Mouse (Mus musculus) left cerebral cortex, postnatal 14 days (tissue): ENCODE results near the gene Naga. TPM values are rescaled to one million over a fixed set of nuclear protein-coding genes. Genes with fewer than 3 reads are reported as not detected.
A peak's percentile ranks its signal among the peaks of the same experiment; 100 is the strongest.

Experiments
- DNase-seq, 2 experiments: peaks; one replicate each; pipeline ENCODE4 v3.0.0; 2021 to 2022; ENCODE audit warnings: low spot score in 2 of 2, mixed read lengths in 1 of 2
- intact Hi-C: fragments of 180-260 bp; cut with DNase I; formaldehyde crosslinking; loops from one replicate; pipeline ENCODE4 v1.15.1; 2025
- total RNA-seq, 2 experiments: library from RNA; stranded (reverse); gene quantifications; 2 replicates each; pipeline ENCODE4 v1.2.3; 2021

Naga gene
- total RNA-seq, 2 experiments from 2014 or later = 35.7 to 37.8 TPM

DNA sequence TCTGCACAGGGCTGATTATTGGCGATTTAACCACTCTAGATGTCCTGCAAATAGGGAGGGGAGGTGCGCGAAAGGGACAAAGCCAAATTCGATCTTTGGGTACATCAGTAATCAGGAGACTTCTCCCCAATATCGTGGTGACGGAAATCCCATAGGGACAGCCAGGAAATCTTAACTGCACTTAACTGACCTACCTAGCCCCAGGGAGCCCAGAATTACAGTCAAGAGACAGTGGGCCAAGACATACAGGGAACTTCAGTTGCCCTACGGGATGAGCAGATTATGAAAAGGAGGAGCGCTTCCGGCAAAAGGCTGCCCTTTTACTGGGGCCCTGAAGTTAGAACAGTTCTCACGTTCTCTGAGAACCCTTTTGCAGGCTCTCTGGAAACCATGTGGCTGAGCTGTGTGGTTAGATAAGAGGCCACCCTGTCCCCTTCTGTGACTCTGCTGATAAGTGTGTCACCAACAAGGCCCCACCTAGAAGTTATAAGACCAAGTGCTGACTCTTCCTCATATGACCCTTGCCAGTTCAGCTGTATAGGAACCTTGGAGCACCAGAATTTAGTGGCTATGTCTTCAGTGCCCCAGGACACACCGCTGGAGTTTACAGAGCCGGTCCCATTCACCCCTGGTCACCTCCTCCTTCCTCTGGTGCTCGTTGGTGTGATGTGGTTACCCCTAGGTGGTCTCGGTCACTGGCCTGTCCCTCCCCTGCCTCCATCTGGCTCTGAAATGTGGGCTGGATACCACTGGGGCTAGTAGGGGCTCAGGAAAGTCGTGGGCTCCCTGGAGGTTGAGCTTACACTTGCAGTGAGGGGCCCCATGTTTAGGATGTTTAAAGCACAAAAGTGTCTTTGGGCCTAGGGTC, 3.2 kb upstream of the Naga start:
- intact Hi-C loops = no loop called here
- DNase-seq = no peak

DNA sequence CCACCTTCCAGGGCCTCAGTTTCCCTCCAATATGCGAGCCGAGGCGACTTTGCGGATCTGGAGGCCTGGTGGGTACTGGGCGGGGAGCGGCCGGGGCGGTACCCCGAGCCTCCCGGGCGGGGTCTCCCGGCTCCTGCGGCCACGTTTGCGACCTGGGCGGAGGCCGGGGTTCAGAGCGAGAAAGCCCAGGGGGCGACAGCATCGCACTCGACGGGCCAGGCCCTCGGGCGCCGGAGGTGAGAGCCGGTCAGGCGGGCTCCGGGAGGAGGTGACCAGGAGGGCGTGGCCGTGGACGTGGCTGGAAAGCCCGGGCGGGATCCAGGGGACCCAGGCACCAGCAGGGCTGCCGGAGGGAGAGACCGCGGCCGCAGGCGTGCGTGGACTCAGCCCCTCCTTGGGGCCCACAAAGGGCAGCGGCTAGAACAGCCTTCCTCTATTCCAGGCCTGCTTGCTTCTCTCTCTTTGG, 2.3 kb upstream of the Naga start:
- intact Hi-C loops = no loop called here
- DNase-seq = no peak

DNA sequence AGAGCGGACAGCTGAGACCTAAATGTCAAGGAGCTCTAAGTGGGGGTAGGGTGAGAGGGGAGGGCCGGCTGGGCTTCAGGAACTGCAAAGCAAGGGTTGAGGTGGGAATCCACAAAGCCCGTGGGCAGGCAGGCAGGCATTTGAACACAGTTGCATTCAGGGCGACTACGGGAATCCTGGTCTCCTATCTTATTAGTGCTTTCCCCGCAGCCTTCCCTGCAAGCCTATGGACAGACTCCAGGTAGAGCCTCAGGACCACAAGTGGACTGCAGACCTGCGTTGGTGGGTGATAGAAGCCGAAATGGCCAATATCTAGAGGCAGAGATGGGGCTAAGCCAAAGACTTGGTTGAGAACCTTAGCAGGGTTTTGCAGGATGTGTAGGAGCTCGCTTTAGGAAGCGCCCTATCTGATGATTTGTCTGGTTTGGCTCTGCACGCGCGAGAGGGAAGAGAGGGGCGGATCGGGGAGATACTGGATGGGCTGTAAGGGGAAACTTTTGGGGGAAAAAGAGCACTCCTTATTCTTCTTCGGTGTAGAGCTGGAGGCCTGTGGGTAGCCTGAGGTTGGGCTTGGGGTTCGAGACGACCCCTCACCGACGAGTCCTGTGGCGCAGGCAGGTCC, 1.8 kb upstream of the Naga start:
- intact Hi-C loops = no loop called here
- DNase-seq = no peak

DNA sequence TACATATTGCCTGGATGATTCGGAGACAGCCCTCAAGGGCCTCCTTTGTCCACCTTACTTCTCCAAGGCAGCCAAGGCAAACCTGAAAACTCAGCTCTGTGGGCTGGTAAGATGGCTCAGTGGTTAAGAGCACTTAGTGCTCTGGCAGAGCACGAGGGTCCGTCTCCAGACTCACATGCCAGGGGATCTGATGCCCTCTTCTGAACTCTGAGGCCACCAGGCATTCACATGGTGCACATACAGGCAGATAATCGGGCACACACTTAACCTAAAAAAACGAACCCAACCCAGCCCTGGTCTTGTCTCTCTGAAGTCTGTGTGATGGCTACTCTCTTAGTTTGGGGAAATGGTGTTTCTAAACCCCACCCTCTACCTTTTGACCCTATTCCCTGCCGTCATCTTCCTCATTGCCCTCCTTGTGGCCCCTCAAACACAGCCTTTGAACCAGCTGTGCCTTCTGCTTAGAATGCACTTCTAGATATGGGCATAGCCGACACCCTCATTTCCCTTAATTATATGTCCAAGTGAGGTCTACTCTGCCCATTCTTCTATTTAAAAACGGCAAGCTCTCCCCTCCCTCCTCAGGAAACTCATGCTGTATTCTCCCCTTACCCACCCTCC, 1.0 kb upstream of the Naga start:
- DNase-seq = no peak
- intact Hi-C loops = no loop called here

DNA sequence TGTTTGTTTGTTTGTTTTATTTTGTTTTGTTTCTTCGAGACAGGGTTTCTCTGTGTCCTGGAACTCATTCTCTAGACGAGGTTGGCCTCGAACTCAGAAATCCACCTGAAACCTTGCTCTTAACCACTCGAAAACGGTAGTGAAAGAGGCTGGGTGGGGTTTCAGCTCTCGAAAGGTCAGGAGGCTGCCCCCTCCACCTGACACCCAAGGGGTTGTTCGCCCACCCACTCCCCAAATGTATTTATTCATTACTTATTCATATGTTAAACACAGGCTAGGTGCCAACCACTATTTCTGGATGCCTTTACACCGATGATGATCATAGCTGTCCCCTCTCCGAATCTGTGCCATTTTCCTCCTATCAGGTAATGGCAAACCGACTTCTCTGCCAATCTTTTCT, 425 bp upstream of the Naga start:
- intact Hi-C loops = no loop called here
- no peak for DNase-seq

DNA sequence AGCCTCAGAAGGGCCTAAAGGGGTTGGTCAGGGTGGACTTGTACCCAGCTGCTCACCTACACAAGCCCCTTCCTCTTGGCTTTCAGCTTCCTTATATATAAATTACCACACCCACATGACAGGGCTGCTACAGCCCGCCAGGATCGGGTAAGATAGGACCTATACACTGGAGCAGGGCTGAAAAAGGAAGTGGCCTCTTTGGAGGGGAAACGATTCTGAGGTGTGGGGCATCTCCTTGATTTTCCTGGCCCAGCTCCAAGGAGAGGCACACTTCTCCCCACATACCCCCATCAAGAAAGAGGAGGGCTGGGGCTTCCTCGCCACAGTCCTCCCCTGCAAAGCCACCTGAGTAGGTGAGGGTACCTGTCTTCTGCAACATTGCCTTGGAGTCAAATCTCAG, 850 bp downstream of the Naga start:
- intact Hi-C loops = no loop called here
- no peak for DNase-seq

GRCm38 (mm10) chr15:82336629-82337028, 2.1 kb downstream of the Naga start:
- DNase-seq = no peak
- intact Hi-C loops = no loop called here

DNA sequence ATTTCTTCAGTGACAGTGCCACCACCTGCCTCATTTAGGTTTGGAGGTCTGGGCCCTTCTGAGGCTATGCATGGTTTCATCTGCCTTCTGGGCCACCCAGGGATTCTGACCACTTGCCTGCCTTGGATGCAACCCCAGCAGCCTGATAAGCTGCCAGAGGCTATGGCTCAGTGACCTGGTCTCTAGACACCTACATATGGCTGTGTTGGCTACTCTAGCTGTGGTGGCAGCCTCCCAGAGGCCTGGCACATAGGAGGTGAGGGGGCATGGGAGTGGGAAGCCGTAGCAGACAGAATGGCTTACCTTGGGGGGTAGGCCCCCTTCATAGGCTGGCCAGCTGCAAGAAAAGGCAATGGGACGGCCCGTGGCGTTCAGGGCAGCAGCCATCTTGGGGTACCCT, 3.5 kb downstream of the Naga start:
- DNase-seq = no peak
- intact Hi-C loops = no loop called here

DNA sequence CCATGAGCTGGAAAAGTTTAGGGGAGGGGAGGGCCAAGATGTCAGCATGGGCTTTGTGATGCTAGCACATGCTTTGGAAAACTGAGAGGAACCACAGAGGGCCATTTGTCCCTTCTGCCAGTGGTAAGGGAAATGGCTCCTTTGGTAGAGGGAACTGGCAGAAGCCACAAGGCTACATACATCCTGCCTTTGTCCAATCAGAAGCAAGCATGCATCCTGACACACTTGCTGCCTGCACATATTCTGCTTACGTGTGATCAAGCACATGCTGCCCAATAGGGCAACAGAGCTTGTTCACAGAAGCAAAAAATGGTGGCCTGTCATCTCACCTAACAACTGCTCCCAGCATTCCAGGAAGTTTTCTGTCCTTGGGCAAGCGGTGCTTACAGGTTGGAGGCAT, 13.3 kb downstream of the Naga start:
- intact Hi-C loops = no loop called here

DNA sequence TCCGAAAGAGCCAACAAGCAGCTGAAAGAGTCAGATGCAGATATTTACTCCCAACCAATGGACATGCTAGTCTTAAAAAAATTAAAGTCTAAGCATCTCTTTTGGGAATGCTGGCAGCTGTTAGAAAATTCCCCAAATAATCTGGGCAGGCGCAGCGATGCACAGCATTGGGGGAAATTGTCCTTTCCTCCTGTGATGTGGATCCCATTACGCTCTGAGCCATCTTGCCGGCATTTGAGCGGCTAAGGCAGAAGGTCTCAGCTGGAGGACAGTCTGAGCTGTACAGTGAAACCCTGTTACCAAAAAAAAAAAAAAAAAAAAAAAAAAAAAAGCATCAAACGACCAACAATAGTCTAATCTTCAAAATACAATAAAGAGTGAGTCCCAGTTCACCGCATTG, 16.5 kb downstream of the Naga start:
- no peak for DNase-seq
- intact Hi-C loops = no loop called here

More for the DNA sequence above, 13.3 kb downstream of the Naga start:
- DNase-seq = no peak

GRCm38 (mm10) chr15:82319613-82320012, 19.1 kb downstream of the Naga start:
- intact Hi-C loops = no loop called here
- DNase-seq = no peak

GRCm38 (mm10) chr15:82317839-82318238, 20.9 kb downstream of the Naga start:
- intact Hi-C loops = no loop called here

DNA sequence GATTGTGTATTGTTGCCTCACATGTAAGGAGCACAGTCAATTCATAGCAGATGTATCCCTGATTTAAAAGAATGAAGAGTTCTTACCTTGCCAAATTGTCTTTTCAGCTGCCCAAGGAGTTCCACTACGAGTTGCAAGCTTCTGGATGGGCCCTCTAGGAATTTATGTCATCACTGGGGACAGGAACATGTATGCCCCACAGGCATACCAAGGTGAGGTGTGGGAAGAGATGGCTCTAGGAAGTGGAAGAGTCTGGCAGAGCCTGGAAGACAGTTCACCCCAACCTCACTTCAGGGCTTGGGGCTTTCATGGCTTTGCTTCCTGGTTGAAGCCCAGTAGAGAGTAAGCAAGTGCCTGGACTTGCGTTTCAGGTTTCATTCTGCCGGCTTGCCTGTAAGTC, 30.3 kb downstream of the Naga start:
- DNase-seq = no peak
- intact Hi-C loops = no loop called here

More at GRCm38 (mm10) chr15:82317839-82318238, 20.9 kb downstream of the Naga start:
- no peak for DNase-seq

DNA sequence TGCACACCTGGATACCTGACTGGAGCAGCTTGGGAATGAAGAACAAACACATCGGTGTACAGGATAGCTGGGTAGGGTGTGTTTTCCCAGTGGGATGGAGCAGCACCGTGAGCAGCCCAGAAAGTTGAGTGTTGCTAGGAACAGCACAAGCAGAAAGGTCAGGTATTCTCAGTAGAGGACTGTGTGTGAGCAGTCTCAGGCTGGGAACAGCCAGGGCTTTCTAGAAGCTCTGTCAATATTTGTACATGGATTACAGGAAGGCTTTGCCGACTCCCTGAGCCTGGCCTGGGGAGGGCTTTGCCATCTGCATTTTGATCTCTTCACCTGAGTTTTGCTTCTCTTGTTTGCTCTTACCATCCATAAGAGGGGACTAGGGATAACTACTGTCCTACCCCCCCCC, 31.6 kb downstream of the Naga start:
- intact Hi-C loops = no loop called here
- no peak for DNase-seq

DNA sequence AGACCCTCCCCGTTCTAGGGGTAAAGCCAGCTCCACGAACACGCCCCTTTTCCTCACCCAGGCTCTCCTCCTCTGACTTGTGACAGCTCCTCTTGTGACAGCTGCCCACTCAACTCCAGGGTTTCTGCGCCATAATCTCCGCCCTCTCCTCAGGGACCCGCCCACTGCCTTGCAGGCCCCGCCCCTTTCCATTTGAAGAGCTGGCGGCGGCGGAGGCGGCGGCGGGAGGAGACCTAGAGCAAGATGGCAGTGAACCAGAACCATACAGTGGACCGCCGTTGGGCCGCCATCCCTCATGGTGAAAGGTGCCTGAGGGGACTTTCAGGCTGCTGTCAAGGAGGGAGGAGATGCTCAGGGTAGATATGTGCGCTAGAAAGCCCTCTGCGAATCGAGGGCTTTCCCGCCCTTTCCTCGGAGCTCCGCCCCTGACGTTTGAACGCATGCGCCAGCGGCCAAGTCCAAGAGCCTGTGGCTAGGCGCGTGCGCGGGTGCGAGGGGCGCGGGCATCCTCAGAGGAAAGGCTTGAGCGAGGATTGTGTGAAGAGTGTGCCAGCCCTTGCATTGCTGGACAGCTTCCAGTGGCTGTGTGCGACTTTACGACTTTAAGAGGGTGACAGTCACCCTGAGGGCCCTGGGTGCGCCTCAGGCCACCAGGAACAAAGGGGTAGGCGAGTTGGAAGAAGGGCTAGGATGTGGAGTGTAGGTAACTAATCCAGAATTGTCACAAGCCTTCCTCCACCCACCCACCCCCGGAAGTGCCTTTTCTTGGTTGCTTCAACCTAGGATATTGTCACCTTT, 39.8 kb downstream of the Naga start, which contains the start of gene Wbp2nl:
TSS of gene Wbp2nl (plus strand) at position 191 of the 798 bp plus-strand sequence.
- intact Hi-C loops = no loop called here
- no peak for DNase-seq

- intact Hi-C loops = no loop called here
- peak in 1 of 2 experiments; percentile 61 for DNase-seq
Observed at GRCm38 (mm10) chr15:82294059-82294458, 44.7 kb downstream of the Naga start.

GRCm38 (mm10) chr15:82293271-82293711, 45.4 kb downstream of the Naga start:
- peak in 1 of 2 experiments; percentile 68 for DNase-seq
- intact Hi-C loops = no loop called here

GRCm38 (mm10) chr15:82292851-82293250, 45.9 kb downstream of the Naga start:
- intact Hi-C loops = no loop called here
- no peak for DNase-seq

DNA sequence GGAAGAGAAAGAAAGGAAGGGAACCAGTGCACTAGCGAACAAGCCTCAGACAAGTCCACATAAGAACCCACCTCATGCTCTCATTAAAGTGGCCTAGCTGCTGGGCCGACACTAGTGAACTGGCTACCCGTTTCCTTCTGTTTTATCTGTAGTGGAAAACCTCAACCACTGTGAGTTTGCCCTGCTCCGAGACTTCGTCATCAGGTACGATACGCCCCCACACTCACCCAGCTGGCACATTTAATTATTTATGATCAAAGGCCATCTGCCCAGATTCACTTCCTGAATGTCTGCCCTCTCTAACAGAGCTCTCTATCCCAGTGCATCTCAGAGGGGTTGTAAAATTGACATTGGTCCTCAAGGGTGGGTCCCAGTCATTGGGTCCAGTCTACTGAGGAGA, 48.5 kb downstream of the Naga start:
- DNase-seq = no peak
- intact Hi-C loops = no loop called here

DNA sequence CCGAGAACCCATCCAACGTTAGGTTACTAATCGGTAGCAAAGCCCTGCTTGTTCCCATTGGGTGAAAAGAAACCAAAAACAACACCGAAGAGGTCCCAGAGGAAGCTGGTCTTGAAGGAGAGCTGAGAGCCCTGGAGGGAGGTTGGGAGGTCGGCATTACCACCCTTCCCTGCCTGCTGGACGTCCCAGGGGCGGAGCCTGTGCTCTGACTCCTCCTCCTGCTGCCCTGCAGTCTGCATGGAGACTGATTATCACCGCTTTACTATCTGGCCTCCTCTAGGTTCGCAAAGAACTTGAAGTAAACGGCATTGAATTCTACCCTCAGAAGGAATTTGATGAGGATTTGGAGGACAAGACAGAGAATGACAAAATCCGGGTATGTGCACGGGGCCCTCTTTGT, 52.6 kb downstream of the Naga start:
- intact Hi-C loops = no loop called here
- DNase-seq = no peak
